Mouse (Mus musculus) T-cell, adult 2 months (primary cell): ENCODE results near the gene Bphl.
"Not testable (repeated sequence)": the region's sequence is repeated elsewhere in the genome, so short reads cannot be mapped to it uniquely, and the experiment has no call there.

Source experiments
- DNase-seq: peaks from one replicate; pipeline ENCODE4 v3.0.0; 2022; ENCODE audit warnings: low spot score

Gene Bphl

GRCm38 (mm10) chr13:34088201-34088649, 50.8 kb downstream of the Bphl start:
- not testable (repeated sequence) for DNase-seq

DNA sequence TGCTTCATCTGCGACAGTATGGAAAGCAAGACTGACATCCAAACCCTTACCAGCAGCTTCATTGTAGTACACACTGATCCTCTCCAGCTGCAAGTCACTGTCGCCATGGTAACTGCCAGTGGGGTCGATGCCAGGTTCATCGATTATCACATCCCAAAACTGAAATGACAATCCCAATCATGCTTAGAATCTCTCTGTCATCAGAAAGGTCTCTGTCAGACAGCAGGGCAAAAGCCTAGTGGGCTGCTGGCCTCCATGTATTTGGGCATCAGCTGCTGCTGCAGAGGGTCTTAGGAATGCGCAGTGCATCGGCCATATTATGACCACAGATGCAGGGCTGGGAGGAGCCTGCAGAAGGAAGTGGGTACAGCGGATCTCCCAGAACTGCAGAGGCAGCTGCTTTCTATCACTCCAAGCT, 51.5 kb downstream of the Bphl start:
- peak; percentile 14 for DNase-seq

DNA sequence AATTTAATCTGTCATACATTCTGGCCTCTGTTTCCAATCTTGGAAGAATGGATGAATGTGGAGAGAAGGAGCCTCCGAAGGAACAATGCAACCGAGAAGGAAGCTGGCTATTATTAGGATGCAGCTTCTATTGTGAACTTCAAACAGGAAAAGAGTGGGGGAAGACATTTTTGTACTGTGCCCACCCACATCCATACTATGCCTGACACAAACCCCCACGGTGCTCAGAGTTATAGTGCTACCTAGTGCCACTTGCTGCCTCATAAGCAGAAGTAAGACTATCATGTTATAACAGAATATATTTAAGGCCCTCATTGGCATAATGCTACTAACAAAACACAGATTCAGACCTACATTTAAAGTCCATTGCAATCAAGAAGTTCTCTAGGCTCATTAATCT, 52.0 kb downstream of the Bphl start:
- DNase-seq = no peak

DNA sequence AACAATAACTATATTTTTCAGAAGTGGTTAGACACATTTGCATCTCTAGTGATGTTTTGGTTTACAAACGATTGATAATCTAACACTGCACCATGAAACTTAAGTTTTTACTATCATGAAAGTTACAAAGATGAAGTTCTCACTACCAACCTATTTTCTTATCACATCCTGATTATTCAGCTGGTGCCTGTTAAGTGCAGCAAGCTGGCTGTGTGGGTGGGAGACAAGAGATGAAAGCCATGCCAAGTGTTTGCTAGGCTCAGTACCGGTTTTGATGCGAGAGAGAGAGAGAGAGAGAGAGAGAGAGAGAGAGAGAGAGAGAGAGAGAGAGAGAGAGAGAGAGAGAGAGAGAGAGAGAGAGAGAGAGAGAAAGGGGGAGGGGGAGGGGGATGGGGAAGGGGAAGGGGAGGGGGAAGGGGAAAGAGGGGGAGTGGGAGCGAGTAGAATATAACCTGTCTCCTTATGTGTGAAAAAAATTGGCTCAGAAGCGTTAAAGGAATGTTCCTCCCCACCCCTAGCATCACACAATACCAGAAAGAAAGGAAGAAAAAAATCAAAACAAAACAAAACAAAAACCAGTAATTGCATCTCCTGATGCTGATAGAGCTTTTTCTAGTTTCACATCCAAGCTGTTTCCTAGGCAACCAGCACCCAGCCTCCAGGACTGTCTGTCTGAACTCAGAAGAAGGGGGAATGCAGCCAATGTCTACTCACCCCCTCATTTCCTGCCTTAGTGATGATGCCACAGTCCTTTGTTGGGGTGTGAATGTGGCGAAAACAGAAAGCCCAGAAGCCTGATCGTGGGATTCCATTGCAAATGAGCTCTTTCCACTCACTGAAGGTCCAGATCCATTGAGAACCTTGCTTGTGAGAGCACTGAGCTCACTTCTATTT, 58.4 kb downstream of the Bphl start:
- peak; percentile 73 for DNase-seq

- no peak for DNase-seq
These were observed 59.1 kb downstream of the Bphl start for GRCm38 (mm10) chr13:34096455-34096854.

GRCm38 (mm10) chr13:34097086-34097485, 59.7 kb downstream of the Bphl start:
- DNase-seq = no peak

GRCm38 (mm10) chr13:34100733-34101132, 63.3 kb downstream of the Bphl start:
- DNase-seq = no peak

DNA sequence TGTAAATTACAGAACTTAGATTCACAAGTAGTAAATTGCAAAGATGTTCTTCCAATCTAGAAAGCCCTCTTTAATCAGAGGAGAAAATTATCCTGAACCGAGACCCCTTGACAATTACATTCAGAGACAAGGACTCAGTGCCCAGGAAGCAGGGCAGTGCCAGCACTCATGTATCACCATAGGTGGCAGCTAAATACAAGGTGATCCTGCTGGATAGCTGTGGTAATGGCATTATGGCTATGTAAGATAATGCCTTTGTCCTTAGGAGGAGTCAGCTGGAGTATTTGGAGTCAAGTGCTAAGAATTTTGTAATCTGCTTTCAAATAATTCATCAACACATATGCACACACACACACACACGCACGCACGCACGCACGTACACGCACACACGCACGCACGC, 63.9 kb downstream of the Bphl start:
- no peak for DNase-seq

DNA sequence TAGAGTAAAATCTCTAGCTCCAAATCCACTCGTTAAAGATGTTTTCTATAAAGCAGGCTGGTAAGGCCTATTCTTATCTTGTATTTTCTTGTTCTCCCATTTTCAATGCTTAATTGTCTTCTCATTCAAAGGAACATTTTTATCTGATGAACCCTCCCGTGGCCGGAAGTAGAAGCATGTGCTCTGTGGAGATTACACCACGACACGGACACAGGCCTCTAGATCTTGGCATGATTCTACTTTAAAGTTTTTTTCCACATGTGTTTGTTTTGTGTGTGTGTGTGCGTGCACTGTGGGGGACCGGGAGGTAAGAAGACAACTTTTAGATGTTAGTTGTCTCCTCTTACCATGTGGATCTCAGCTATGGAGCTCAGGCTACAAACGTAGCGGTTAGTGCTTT, 64.5 kb downstream of the Bphl start:
- no peak for DNase-seq

GRCm38 (mm10) chr13:34105364-34105763, 68.0 kb downstream of the Bphl start:
- no peak for DNase-seq

DNA sequence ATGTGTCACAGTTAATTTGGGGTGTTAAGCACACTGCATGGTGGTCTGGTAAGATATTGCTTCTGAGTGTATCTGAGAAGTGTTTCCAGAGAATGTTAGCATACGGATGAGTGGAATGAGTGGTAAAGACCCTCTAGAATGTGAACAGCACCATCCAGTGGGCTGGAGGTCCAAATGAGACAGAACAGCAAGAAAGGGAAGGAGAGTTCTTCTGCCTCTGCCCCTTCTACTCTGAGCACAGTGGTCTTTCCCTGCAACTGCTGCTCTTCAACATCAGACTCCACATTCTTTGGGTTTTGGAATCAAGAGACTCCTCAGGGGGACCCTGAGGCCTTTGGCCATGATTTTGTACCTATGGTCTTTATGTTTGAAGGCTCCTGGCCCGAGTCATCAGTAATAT, 68.9 kb downstream of the Bphl start:
- DNase-seq = no peak

DNA sequence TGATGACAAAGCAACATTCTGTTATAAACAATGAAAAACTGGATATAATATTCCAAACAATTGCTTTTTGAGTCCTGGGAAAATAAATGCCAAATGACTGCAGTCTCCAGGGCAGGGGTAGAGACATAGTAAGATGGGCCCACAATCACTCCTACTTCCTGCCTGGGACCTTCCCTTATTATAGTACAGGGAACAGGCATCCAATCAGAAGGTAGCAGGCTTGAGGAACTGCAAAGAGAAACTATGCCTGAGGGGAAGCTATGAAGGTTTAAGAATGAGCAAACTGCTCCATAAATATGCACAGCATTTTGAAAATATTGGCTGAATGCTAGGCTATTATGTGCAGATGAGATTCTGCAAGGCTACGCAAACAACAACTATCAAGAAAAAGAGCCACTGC, 69.6 kb downstream of the Bphl start:
- DNase-seq = no peak

- no peak for DNase-seq
These were observed 71.8 kb downstream of the Bphl start for GRCm38 (mm10) chr13:34109035-34109676.

- DNase-seq = no peak
These were observed 72.3 kb downstream of the Bphl start for GRCm38 (mm10) chr13:34109677-34110058.

DNA sequence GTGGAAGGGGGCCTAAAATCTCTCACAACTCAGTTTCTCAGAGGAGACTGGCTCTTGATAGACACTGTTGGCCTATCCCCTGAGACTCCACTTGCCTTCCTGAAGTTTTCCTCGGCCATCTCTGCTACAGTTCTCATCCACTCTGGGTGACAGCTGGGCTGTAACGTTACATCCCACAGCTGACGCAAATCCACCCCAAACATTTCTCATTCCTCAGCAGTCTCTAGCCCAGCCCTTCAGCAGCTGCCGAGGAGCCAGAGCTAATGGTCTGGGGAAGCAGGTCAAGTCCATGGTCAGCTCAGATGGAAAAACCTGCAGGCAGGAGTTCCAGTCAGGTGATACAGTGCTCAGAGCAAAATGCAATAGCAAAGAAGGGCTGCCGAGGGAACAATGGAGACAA, 73.6 kb downstream of the Bphl start:
- no peak for DNase-seq

- DNase-seq = no peak
These were observed 74.5 kb downstream of the Bphl start for GRCm38 (mm10) chr13:34111878-34112277.

- no peak for DNase-seq
These were observed 75.1 kb downstream of the Bphl start for GRCm38 (mm10) chr13:34112369-34113081.

DNA sequence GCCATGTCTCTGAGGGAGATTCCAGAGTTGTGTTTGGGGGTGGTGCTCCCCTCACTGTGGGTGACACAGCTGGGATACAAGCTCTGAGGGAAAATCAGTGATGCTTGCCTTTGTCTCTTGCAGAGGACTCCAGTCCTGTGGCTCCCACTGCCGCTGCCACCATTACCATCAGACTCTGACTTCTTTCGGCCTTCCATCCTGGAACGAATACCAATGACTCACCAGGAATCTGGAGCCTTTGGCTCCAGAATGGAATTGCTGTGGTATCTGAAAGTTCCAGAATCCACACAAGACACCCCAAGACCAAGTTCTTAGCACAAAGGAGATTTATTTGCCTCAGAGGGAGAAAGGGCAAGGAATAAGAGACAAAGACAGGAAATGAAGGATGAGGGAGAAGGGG, 75.7 kb downstream of the Bphl start:
- DNase-seq = no peak

- no peak for DNase-seq
These were observed 77.3 kb downstream of the Bphl start for GRCm38 (mm10) chr13:34114654-34115053.

GRCm38 (mm10) chr13:34116508-34116907, 79.1 kb downstream of the Bphl start:
- DNase-seq = no peak

- no peak for DNase-seq
These were observed 81.4 kb downstream of the Bphl start for GRCm38 (mm10) chr13:34118816-34119215.

DNA sequence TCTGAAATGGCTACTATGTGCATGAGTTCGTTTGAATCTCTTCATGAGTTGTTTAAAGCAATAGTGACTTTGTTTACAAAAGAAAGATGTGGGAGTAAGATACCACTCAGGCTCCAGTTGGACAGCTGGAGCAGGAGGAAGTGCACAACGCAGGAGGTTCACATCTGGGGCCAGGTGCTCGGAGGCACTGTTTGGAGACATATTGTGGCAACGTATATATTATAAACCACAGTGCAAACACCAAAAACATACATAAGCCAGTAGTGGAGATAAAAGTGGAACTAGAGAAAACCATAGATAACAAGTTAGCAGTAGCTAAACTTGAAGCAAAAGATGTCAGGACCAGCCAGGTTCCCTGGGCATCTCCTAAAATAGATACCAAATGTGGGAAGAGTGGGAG, 82.0 kb downstream of the Bphl start:
- DNase-seq = no peak

DNA sequence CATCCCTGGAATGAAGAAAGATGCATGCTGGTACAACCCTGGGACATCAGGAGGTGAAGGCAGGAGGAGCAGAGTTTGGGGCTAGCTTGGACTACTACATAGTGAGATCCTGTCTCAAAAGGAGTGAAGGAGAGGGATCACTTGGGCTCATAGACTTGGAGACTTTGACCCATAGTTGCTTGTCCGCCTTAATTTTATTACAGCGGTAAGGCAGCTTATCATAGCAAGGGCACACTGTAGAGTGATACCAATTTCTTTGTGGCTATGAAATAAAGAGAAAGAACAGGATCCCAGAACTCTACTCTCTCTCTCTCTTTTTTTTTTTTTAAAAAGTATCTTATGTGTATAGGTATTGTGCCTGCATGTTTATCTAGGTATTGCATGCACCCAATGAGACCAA, 83.1 kb downstream of the Bphl start:
- DNase-seq = no peak
